Mouse (Mus musculus): ENCODE data around the gene Trpm7.

DNA sequence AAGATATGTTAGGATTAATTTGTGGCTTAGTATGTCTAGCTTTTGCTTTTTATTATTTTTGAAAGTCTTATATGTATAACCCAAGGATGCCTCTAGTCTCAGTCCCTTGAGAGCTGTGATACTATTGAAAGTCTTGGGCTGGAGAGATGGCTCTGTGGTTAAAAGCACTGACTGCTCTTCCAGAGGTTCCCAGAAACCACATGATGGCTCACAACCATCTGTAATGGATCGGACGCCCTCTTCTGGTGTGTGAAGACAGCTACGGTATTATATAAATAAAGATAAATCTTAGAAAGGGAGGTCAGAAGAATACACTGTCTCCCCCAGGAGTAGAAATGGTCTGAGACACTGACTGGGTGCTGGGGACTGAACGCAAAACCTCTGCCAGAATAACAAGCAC is 31.3 kb downstream of the Trpm7 start:
- no peak for TF ChIP-seq TAL1 (conservative IDR thresholded peaks at IDR 0.05; ENCODE audit: low read depth, low read length)
- TF ChIP-seq CTCF (IDR thresholded peaks at IDR 0.05; ENCODE audit: low read depth, low read length) = no peak
- no peak for TF ChIP-seq GATA1 (IDR thresholded peaks at IDR 0.05; ENCODE audit: borderline replicate concordance, low read length)
- TF ChIP-seq POLR2AphosphoS5 (IDR thresholded peaks at IDR 0.05; ENCODE audit: insufficient replicate concordance, low read depth, low read length) = no peak

Data from G1E (cell line).